Mouse (Mus musculus) left cerebral cortex, adult 11 months (tissue): ENCODE measurements around the gene Heg1.

ENCODE experiments used
- DNase-seq: peaks from one replicate; pipeline ENCODE4 v3.0.0; 2022; ENCODE audit warnings: low spot score

The Heg1 gene

GRCm38 (mm10) chr16:33684162-33684702 is at the start of gene Heg1:
Gene Heg1, plus strand, starts transcription at chr16:33684370.
- DNase-seq, result peak; percentile 44

- no peak for DNase-seq
Measured at GRCm38 (mm10) chr16:33635836-33636595, 48.2 kb upstream of the Heg1 start.

- no peak for DNase-seq
Measured at GRCm38 (mm10) chr16:33641779-33642178, 42.4 kb upstream of the Heg1 start.

- no peak for DNase-seq
Measured at GRCm38 (mm10) chr16:33653116-33653515, 31.1 kb upstream of the Heg1 start.

GRCm38 (mm10) chr16:33655443-33655842 is 28.7 kb upstream of the Heg1 start:
- DNase-seq, result no peak

- DNase-seq, result no peak
Measured at GRCm38 (mm10) chr16:33657191-33657590, 27.0 kb upstream of the Heg1 start.

GRCm38 (mm10) chr16:33658121-33658520 is 26.0 kb upstream of the Heg1 start:
- no peak for DNase-seq

- no peak for DNase-seq
Measured at GRCm38 (mm10) chr16:33659521-33659920, 24.6 kb upstream of the Heg1 start.

GRCm38 (mm10) chr16:33660125-33660524 is 24.0 kb upstream of the Heg1 start:
- DNase-seq, result no peak

GRCm38 (mm10) chr16:33662841-33663240 is 21.3 kb upstream of the Heg1 start:
- no peak for DNase-seq

- DNase-seq, result no peak
Measured at GRCm38 (mm10) chr16:33666226-33666625, 17.9 kb upstream of the Heg1 start.

- no peak for DNase-seq
Measured at GRCm38 (mm10) chr16:33666985-33667538, 17.1 kb upstream of the Heg1 start.

- no peak for DNase-seq
Measured at GRCm38 (mm10) chr16:33668448-33668847, 15.7 kb upstream of the Heg1 start.

- DNase-seq, result no peak
Measured at GRCm38 (mm10) chr16:33669072-33669471, 15.1 kb upstream of the Heg1 start.

GRCm38 (mm10) chr16:33670340-33670739 is 13.8 kb upstream of the Heg1 start:
- DNase-seq, result no peak

GRCm38 (mm10) chr16:33670933-33671332 is 13.2 kb upstream of the Heg1 start:
- no peak for DNase-seq

- no peak for DNase-seq
Measured at GRCm38 (mm10) chr16:33672188-33672587, 12.0 kb upstream of the Heg1 start.

- DNase-seq, result no peak
Measured at GRCm38 (mm10) chr16:33672643-33673042, 11.5 kb upstream of the Heg1 start.

- DNase-seq, result no peak
Measured at GRCm38 (mm10) chr16:33673530-33674109, 10.6 kb upstream of the Heg1 start.

GRCm38 (mm10) chr16:33675151-33675847 is 8.9 kb upstream of the Heg1 start:
- no peak for DNase-seq

- DNase-seq, result no peak
Measured at GRCm38 (mm10) chr16:33675848-33676184, 8.4 kb upstream of the Heg1 start.
